Mouse (Mus musculus) kidney, postnatal 4 days (tissue): ENCODE measurements around the gene Meis1.
A peak's percentile ranks its signal among the peaks of the same experiment; 100 is the strongest.

Source experiments
- DNase-seq, 2 experiments: peaks; one replicate each; pipeline ENCODE4 v3.0.0; 2021; ENCODE audit warnings: mixed read lengths in 2 of 2

The Meis1 gene

GRCm38 (mm10) chr11:18875001-18875902, 143.5 kb downstream of the Meis1 start:
- peak; percentile 36 to 49 for DNase-seq

GRCm38 (mm10) chr11:18874278-18875000, 144.3 kb downstream of the Meis1 start:
- DNase-seq: peak; percentile 14 to 46

- DNase-seq: peak in 1 of 2 experiments; percentile 19
These were observed 145.1 kb downstream of the Meis1 start for GRCm38 (mm10) chr11:18873451-18874277.

GRCm38 (mm10) chr11:18872793-18873192, 146.0 kb downstream of the Meis1 start:
- DNase-seq: no peak

GRCm38 (mm10) chr11:18872118-18872751, 146.6 kb downstream of the Meis1 start:
- DNase-seq: no peak

- DNase-seq: peak; percentile 56 to 67
These were observed 147.4 kb downstream of the Meis1 start for GRCm38 (mm10) chr11:18871170-18872081.

GRCm38 (mm10) chr11:18870121-18870931, 148.5 kb downstream of the Meis1 start:
- peak; percentile 52 to 62 for DNase-seq

GRCm38 (mm10) chr11:18869429-18869969, 149.3 kb downstream of the Meis1 start:
- DNase-seq: no peak

- no peak for DNase-seq
These were observed 151.1 kb downstream of the Meis1 start for GRCm38 (mm10) chr11:18867665-18868064.

GRCm38 (mm10) chr11:18866198-18866836, 152.5 kb downstream of the Meis1 start:
- peak in 1 of 2 experiments; percentile 34 for DNase-seq

GRCm38 (mm10) chr11:18850772-18851171, 168.0 kb downstream of the Meis1 start:
- peak in 1 of 2 experiments; percentile 11 for DNase-seq

GRCm38 (mm10) chr11:18847650-18848049, 171.1 kb downstream of the Meis1 start:
- no peak for DNase-seq

GRCm38 (mm10) chr11:18846472-18846871, 172.3 kb downstream of the Meis1 start:
- no peak for DNase-seq

GRCm38 (mm10) chr11:18845900-18846299, 172.9 kb downstream of the Meis1 start:
- no peak for DNase-seq

GRCm38 (mm10) chr11:18845466-18845865, 173.3 kb downstream of the Meis1 start:
- DNase-seq: no peak

GRCm38 (mm10) chr11:18830087-18830486, 188.7 kb downstream of the Meis1 start:
- DNase-seq: no peak
